Mouse (Mus musculus): Measurements from ENCODE around the gene Plk3. TPM values are rescaled to one million over a fixed set of nuclear protein-coding genes. Genes with fewer than 3 reads are reported as not detected.
A peak's percentile ranks its signal among the peaks of the same experiment; 100 is the strongest.

The Plk3 gene
- polyA plus RNA-seq, 1 experiment from 2014 or later, result 2.9 TPM

GRCm38 (mm10) chr4:117094626-117095361, 39.0 kb downstream of the Plk3 start:
- Histone ChIP-seq H3K9me3 (replicated peaks) (no peaks in the 10 kb centered on the region), H3K4me3 (replicated peaks) (no peak overlapping the region), H3K4me2 (peak overlapping the region; percentile 94; the same call in 1 of the 2 replicates), H3K36me3 (no peaks in the 10 kb centered on the region), H3K4me1 (peaks cover 51% of the 10 kb centered on the region), H3K27me3 (no peaks in the 10 kb centered on the region), H3K27ac (peak overlapping the region; percentile 86; the same call in 1 of the 2 replicates), H3K9ac (no peak overlapping the region)
- WGBS, result 59% methylated on average over 3 of the region's 3 CpGs
- ATAC-seq (replicated peaks; ENCODE audit: low FRiP score), result no peak

GRCm38 (mm10) chr4:117090586-117090985, 43.2 kb downstream of the Plk3 start:
- Histone ChIP-seq H3K4me1 (peaks cover 28% of the 10 kb centered on the region), H3K9me3 (replicated peaks) (no peaks in the 10 kb centered on the region), H3K4me3 (replicated peaks) (no peak overlapping the region), H3K36me3 (peaks cover 17% of the 10 kb centered on the region), H3K9ac (no peak overlapping the region), H3K27me3 (no peaks in the 10 kb centered on the region), H3K4me2 (no peak overlapping the region), H3K27ac (no peak overlapping the region)
- no peak for ATAC-seq (replicated peaks; ENCODE audit: low FRiP score)
- 64% methylated on average over 7 of the region's 7 CpGs for WGBS

- peaks cover 29% of the 10 kb centered on the region for H3K36me3 ChIP-seq
- whole genome bisulfite sequencing, result 66% methylated on average over 7 of the region's 7 CpGs
These were observed 45.7 kb downstream of the Plk3 start for GRCm38 (mm10) chr4:117087948-117088640.

More at GRCm38 (mm10) chr4:117087948-117088640, 45.7 kb downstream of the Plk3 start:
- no peak overlapping the region for H3K4me3 ChIP-seq (replicated peaks)
- ATAC-seq (replicated peaks; ENCODE audit: low FRiP score), result no peak
- no peak overlapping the region for H3K9ac ChIP-seq
- H3K27me3 ChIP-seq, result no peaks in the 10 kb centered on the region
- H3K4me1 ChIP-seq, result peaks cover 15% of the 10 kb centered on the region
- H3K27ac ChIP-seq, result no peak overlapping the region
- no peak overlapping the region for H3K4me2 ChIP-seq
- H3K9me3 ChIP-seq (replicated peaks), result no peaks in the 10 kb centered on the region

Small RNAs within 50 kb of the gene (microRNA-seq; reads per million reads assigned to microRNA genes)
- not detected for gene Gm22398

Other genes with a start within 250 kb of the Plk3 start
- 102 and 111 TPM in 2 replicates for gene Urod, start 139.6 kb downstream of the Plk3 start, polyA plus RNA-seq (2015; fragmentation: Nextera tagmentation; extraction: Ambion mirVana)
- gene Hectd3, start 138.6 kb downstream of the Plk3 start, polyA plus RNA-seq (2015; fragmentation: Nextera tagmentation; extraction: Ambion mirVana), result 9.0 and 10.2 TPM in 2 replicates
- gene Eif2b3, start 114.6 kb downstream of the Plk3 start, polyA plus RNA-seq (2015; fragmentation: Nextera tagmentation; extraction: Ambion mirVana), result 44.6 and 49.6 TPM in 2 replicates
- 7.6 and 10.2 TPM in 2 replicates for gene Ptch2, start 37.9 kb downstream of the Plk3 start, polyA plus RNA-seq (2015; fragmentation: Nextera tagmentation; extraction: Ambion mirVana)
- 5.2 and 6.6 TPM in 2 replicates for gene Btbd19, start 8.2 kb downstream of the Plk3 start, polyA plus RNA-seq (2015; fragmentation: Nextera tagmentation; extraction: Ambion mirVana)
- not detected in 2 replicates for gene Tctex1d4, start 7.2 kb downstream of the Plk3 start, polyA plus RNA-seq (2015; fragmentation: Nextera tagmentation; extraction: Ambion mirVana)
- 1,027 and 1,077 TPM in 2 replicates for gene Rps8, start 22.3 kb upstream of the Plk3 start, polyA plus RNA-seq (2015; fragmentation: Nextera tagmentation; extraction: Ambion mirVana)
- 75.6 and 76.0 TPM in 2 replicates for gene Kif2c, start 48.7 kb upstream of the Plk3 start, polyA plus RNA-seq (2015; fragmentation: Nextera tagmentation; extraction: Ambion mirVana)
- gene Tmem53, start 118.0 kb upstream of the Plk3 start, polyA plus RNA-seq (2015; fragmentation: Nextera tagmentation; extraction: Ambion mirVana), result 14.9 and 16.5 TPM in 2 replicates
- gene Armh1, start 118.2 kb upstream of the Plk3 start, polyA plus RNA-seq (2015; fragmentation: Nextera tagmentation; extraction: Ambion mirVana), result 0.12 and 0.38 TPM in 2 replicates

Measured in kidney, embryonic 15.5 days (tissue).